Mouse (Mus musculus): ENCODE results near the gene Ppp1r37. TPM values are rescaled to one million over a fixed set of nuclear protein-coding genes. Genes with fewer than 3 reads are reported as not detected.

Gene Ppp1r37
- total and polyA plus RNA-seq, 2 experiments from 2014 or later = 27.2 to 87.8 TPM

DNA sequence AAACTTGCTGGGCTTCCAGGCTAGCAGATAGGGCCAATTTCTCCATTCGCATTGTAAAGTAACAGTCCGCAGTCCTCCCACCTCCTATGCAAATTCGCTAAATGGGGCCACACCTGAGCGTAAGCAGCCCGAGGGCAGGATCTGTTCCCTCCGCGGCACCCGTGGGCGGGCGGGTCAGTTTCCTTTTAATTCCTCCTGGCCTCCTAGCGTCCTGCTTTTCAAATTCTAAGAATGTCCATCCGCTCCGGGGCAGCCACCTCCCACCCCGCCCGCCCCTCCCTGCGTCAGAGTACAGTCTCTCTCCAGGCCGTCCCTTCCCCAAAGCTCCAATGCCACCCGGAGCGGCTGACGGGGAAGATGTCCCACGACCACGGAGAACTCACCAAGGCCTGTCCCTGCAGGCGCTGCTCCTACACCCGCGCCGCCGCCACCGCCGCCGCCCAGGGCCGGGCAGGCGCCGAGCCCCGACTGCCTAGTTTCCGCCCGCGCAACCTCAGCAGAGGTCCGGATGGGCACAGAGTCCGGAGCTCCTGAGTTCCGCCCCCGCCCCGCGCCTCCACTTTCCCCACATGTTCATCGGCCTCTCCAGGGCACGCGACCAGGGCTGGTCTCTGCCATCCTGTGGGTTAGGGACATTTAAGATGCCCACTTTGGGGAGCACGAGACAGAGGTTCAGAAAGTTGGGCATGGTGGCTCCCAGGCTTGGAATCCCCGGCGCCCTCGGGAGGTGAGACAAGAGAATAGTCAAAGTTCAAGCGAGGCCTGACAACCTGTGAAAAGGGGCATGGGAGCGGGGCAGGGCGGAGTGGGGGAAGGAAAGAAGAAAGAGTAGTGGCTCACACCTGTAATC, 10.3 kb upstream of the Ppp1r37 start:
- Histone ChIP-seq H3K4me1 (ENCODE audit: insufficient read depth) (peaks cover 3% of the 10 kb centered on the region; the same call in 1 of the 2 replicates), H3K9ac (peak overlapping the region; percentile 68), H3K4me3 (ENCODE audit: low read depth, low read length) (peak overlapping the region; percentile 74), H3K9me3 (ENCODE audit: low read length) (no peaks in the 10 kb centered on the region), H3K4me2 (ENCODE audit: low read depth) (peak overlapping the region; percentile 83), H3K36me3 (ENCODE audit: insufficient read depth) (peaks cover 15% of the 10 kb centered on the region), H3K27ac (ENCODE audit: low read depth, low read length) (peak overlapping the region; percentile 66), H3K27me3 (ENCODE audit: insufficient read depth, low read length) (peaks cover 14% of the 10 kb centered on the region)
- DNase-seq (peak; percentile 84), ATAC-seq (peak; percentile 93)
- WGBS = 2% methylated on average over 51 of the region's 53 CpGs
- TF ChIP-seq CTCF (IDR thresholded peaks at IDR 0.05; ENCODE audit: low read depth) = peak; percentile 26; the same call in 1 of the 2 replicates

DNA sequence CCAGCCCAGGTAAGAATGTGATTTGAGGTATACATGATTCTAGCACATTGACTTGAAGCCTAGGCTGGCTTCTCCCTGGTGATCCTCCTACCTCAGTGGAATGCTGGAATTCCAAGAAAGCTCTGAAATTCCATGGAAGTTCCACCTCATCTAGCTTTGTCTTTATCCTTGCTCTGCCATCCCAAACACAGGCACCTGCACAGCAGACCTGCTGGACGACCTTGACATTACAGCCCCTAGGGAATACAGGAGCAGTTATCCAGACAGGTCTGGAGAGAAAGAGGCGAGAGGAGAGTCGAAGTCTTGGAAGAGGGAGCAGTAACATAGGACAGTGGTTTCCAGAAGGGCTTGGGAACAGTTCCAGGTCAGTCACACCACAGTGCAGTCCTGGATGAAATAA, 6.8 kb upstream of the Ppp1r37 start:
- Histone ChIP-seq H3K4me1 (ENCODE audit: insufficient read depth) (no peaks in the 10 kb centered on the region), H3K4me2 (ENCODE audit: low read depth) (no peak overlapping the region), H3K9ac (no peak overlapping the region), H3K27me3 (ENCODE audit: insufficient read depth, low read length) (no peaks in the 10 kb centered on the region), H3K9me3 (ENCODE audit: low read length) (no peaks in the 10 kb centered on the region), H3K36me3 (ENCODE audit: insufficient read depth) (peaks cover 27% of the 10 kb centered on the region), H3K27ac (ENCODE audit: low read depth, low read length) (no peak overlapping the region), H3K4me3 (ENCODE audit: low read depth, low read length) (no peak overlapping the region)
- TF ChIP-seq CTCF (IDR thresholded peaks at IDR 0.05; ENCODE audit: low read depth) = no peak
- DNase-seq (no peak), ATAC-seq (no peak)
- WGBS = 83% methylated on average over 3 of the region's 3 CpGs

DNA sequence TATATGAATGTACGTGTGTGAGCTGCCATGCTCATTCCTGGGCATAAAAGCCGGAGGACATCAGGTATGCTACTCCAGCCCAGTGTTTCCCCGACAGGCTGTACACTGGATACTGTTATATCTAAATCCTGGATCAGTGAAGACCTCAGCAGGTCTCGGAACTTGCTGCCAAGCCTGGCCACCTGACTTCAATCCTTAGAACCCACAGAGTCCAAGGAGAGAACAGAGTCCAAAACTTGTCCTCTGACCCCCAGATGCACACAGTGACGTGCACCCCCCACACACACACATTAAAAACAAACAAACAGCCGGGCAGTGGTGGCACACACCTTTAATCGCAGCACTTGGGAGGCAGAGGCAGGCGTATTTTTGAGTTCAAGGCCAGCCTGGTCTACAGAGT, 4.5 kb upstream of the Ppp1r37 start:
- H3K4me1 ChIP-seq (ENCODE audit: insufficient read depth) = 0 out of 2 replicates have a peak, but pooled peaks cover 6% of the 10 kb centered on the region
- no peak overlapping the region for H3K9ac ChIP-seq
- DNase-seq = no peak
- H3K27ac ChIP-seq (ENCODE audit: low read depth, low read length) = no peak overlapping the region
- H3K4me3 ChIP-seq (ENCODE audit: low read depth, low read length) = no peak overlapping the region
- H3K36me3 ChIP-seq (ENCODE audit: insufficient read depth) = peaks cover 32% of the 10 kb centered on the region
- ATAC-seq = no peak
- H3K9me3 ChIP-seq (ENCODE audit: low read length) = no peaks in the 10 kb centered on the region
- H3K4me2 ChIP-seq (ENCODE audit: low read depth) = no peak overlapping the region
- H3K27me3 ChIP-seq (ENCODE audit: insufficient read depth, low read length) = no peaks in the 10 kb centered on the region
- no peak for TF ChIP-seq CTCF (IDR thresholded peaks at IDR 0.05; ENCODE audit: low read depth)
- 93% methylated on average over 8 of the region's 8 CpGs for WGBS

DNA sequence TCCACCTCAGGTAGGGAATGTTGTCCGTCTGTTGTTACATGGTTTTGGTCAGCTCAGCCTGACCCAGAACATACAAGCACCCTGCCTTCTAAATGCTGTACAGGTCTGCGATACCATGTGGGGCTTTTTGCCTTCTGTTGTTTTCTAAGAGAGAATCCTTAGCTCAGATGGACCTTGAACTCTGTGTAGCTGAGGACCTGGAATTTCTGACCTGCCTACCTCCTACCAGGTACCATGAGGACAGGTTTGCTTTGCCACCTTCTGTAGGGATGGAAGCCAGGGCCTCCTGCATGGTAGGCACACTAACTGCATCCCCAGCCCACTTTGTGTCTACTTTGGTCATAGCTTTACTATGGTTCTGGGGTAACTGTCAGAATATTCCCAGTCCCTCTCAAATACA, 2.9 kb upstream of the Ppp1r37 start:
- DNase-seq (no peak), ATAC-seq (no peak)
- no peak overlapping the region for H3K4me2 ChIP-seq (ENCODE audit: low read depth)
- H3K36me3 ChIP-seq (ENCODE audit: insufficient read depth) = peaks cover 32% of the 10 kb centered on the region
- H3K9ac ChIP-seq = no peak overlapping the region
- 0 out of 2 replicates have a peak, but pooled peaks cover 10% of the 10 kb centered on the region for H3K4me1 ChIP-seq (ENCODE audit: insufficient read depth)
- H3K27me3 ChIP-seq (ENCODE audit: insufficient read depth, low read length) = no peaks in the 10 kb centered on the region
- no peaks in the 10 kb centered on the region for H3K9me3 ChIP-seq (ENCODE audit: low read length)
- no peak overlapping the region for H3K27ac ChIP-seq (ENCODE audit: low read depth, low read length)
- 91% methylated on average over 2 of the region's 2 CpGs for WGBS
- H3K4me3 ChIP-seq (ENCODE audit: low read depth, low read length) = no peak overlapping the region
- no peak for TF ChIP-seq CTCF (IDR thresholded peaks at IDR 0.05; ENCODE audit: low read depth)

DNA sequence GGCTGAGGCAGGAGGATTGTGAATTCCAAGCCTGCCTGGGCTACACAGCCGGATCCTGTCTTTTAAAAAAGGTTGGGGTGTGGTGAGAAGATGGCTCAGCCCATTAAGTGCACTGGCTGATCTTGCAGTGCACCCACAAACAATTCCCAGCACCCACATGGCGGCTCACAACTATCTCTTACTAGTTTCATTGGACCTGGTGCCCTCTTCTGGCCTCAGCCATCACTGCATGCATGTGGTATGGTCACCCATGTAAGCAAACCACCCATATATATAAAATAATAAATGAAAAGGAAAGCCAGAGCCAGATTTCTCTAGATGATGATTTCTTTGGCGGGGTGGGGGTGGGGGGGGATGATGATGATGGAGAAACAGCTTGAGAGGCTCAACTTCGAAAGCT, 1.6 kb upstream of the Ppp1r37 start:
- DNase-seq (no peak), ATAC-seq (no peak)
- Histone ChIP-seq H3K9ac (no peak overlapping the region), H3K4me3 (ENCODE audit: low read depth, low read length) (no peak overlapping the region), H3K27ac (ENCODE audit: low read depth, low read length) (no peak overlapping the region), H3K36me3 (ENCODE audit: insufficient read depth) (peaks cover 26% of the 10 kb centered on the region), H3K27me3 (ENCODE audit: insufficient read depth, low read length) (no peaks in the 10 kb centered on the region), H3K9me3 (ENCODE audit: low read length) (no peaks in the 10 kb centered on the region), H3K4me1 (ENCODE audit: insufficient read depth) (0 out of 2 replicates have a peak, but pooled peaks cover 19% of the 10 kb centered on the region), H3K4me2 (ENCODE audit: low read depth) (no peak overlapping the region)
- 90% methylated on average over 4 of the region's 4 CpGs for WGBS
- peak; percentile 31; the same call in 1 of the 2 replicates for TF ChIP-seq CTCF (IDR thresholded peaks at IDR 0.05; ENCODE audit: low read depth)

DNA sequence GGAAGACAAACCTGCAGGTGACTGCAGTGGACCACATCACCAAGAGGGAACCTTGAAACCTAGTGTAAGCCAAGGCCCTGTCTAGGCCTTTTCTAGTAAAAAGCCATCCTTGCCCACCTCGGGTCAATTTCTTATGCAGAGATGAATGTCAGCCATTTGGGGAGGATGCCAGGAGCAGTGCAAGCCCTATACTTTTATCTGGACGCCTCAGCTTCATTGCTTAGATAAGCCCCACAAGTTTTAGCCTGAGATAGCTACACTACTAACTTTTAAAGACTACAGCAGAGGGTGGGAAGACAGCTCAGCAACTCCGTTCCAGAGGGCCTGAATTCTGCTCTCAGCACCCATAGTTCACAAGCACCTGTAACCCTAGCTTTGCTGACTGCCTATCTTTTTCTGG, 1.0 kb upstream of the Ppp1r37 start:
- DNase-seq (no peak), ATAC-seq (no peak)
- peaks cover 25% of the 10 kb centered on the region; the same call in 1 of the 2 replicates for H3K4me1 ChIP-seq (ENCODE audit: insufficient read depth)
- no peak overlapping the region for H3K9ac ChIP-seq
- no peak overlapping the region for H3K4me3 ChIP-seq (ENCODE audit: low read depth, low read length)
- no peak for TF ChIP-seq CTCF (IDR thresholded peaks at IDR 0.05; ENCODE audit: low read depth)
- H3K36me3 ChIP-seq (ENCODE audit: insufficient read depth) = peaks cover 21% of the 10 kb centered on the region
- no peaks in the 10 kb centered on the region for H3K27me3 ChIP-seq (ENCODE audit: insufficient read depth, low read length)
- WGBS = 87% methylated on average over 3 of the region's 3 CpGs
- no peak overlapping the region for H3K4me2 ChIP-seq (ENCODE audit: low read depth)
- H3K9me3 ChIP-seq (ENCODE audit: low read length) = no peaks in the 10 kb centered on the region
- H3K27ac ChIP-seq (ENCODE audit: low read depth, low read length) = no peak overlapping the region

Data from forebrain, postnatal 0 days (tissue).